Mouse (Mus musculus): ENCODE data around the gene Cit. TPM values are rescaled to one million over a fixed set of nuclear protein-coding genes. Genes with fewer than 3 reads are reported as not detected.

Gene Cit
- polyA plus RNA-seq, 1 experiment from 2014 or later = 34.1 TPM

- Histone ChIP-seq H3K9me3 (replicated peaks; ENCODE audit: control insufficient read depth, low read length) (no peaks in the 10 kb centered on the region), H3K4me2 (ENCODE audit: low read depth, low read length) (no peak overlapping the region; the same call in 1 of the 2 replicates), H3K36me3 (ENCODE audit: control insufficient read depth, insufficient read depth) (peaks cover 71% of the 10 kb centered on the region), H3K4me1 (ENCODE audit: control insufficient read depth, low read depth, low read length) (peaks cover 42% of the 10 kb centered on the region), H3K27ac (ENCODE audit: low read length) (peak overlapping the region; percentile 78), H3K27me3 (ENCODE audit: control insufficient read depth, insufficient read depth, low read depth, low read length) (no peaks in the 10 kb centered on the region), H3K9ac (ENCODE audit: low read depth, low read length) (peak overlapping the region; percentile 13; the same call in 1 of the 2 replicates), H3K4me3 (ENCODE audit: low read depth, low read length) (no peak overlapping the region)
- no peak for ATAC-seq (ENCODE audit: low read depth)
- 72% methylated on average over 11 of the region's 11 CpGs for WGBS (ENCODE audit: insufficient replicate concordance)
Measured at GRCm38 (mm10) chr5:116019371-116019770, 174.3 kb downstream of the Cit start.

- peaks cover 50% of the 10 kb centered on the region for H3K36me3 ChIP-seq (ENCODE audit: control insufficient read depth, insufficient read depth)
- H3K4me2 ChIP-seq (ENCODE audit: low read depth, low read length) = peak overlapping the region; percentile 55
- no peaks in the 10 kb centered on the region for H3K27me3 ChIP-seq (ENCODE audit: control insufficient read depth, insufficient read depth, low read depth, low read length)
- peaks cover 54% of the 10 kb centered on the region for H3K4me1 ChIP-seq (ENCODE audit: control insufficient read depth, low read depth, low read length)
- no peaks in the 10 kb centered on the region for H3K9me3 ChIP-seq (replicated peaks; ENCODE audit: control insufficient read depth, low read length)
- peak overlapping the region; percentile 99 for H3K9ac ChIP-seq (ENCODE audit: low read depth, low read length)
- ATAC-seq (ENCODE audit: low read depth) = peak; percentile 54
- peak overlapping the region; percentile 99 for H3K27ac ChIP-seq (ENCODE audit: low read length)
- 27% methylated on average over 14 of the region's 14 CpGs for WGBS (ENCODE audit: insufficient replicate concordance)
- H3K4me3 ChIP-seq (ENCODE audit: low read depth, low read length) = peak overlapping the region; percentile 96
Measured at GRCm38 (mm10) chr5:116021552-116021951, 176.5 kb downstream of the Cit start.

GRCm38 (mm10) chr5:116022131-116022530 is 177.1 kb downstream of the Cit start:
- Histone ChIP-seq H3K9ac (ENCODE audit: low read depth, low read length) (peak overlapping the region; percentile 99), H3K27me3 (ENCODE audit: control insufficient read depth, insufficient read depth, low read depth, low read length) (no peaks in the 10 kb centered on the region), H3K9me3 (replicated peaks; ENCODE audit: control insufficient read depth, low read length) (no peaks in the 10 kb centered on the region), H3K27ac (ENCODE audit: low read length) (peak overlapping the region; percentile 99), H3K36me3 (ENCODE audit: control insufficient read depth, insufficient read depth) (peaks cover 44% of the 10 kb centered on the region), H3K4me2 (ENCODE audit: low read depth, low read length) (peak overlapping the region; percentile 55), H3K4me3 (ENCODE audit: low read depth, low read length) (peak overlapping the region; percentile 96), H3K4me1 (ENCODE audit: control insufficient read depth, low read depth, low read length) (peaks cover 56% of the 10 kb centered on the region)
- WGBS (ENCODE audit: insufficient replicate concordance) = 45% methylated on average over 12 of the region's 12 CpGs
- ATAC-seq (ENCODE audit: low read depth) = peak; percentile 1; the same call in 1 of the 2 replicates

- peak overlapping the region; percentile 99 for H3K9ac ChIP-seq (ENCODE audit: low read depth, low read length)
- peak overlapping the region; percentile 55 for H3K4me2 ChIP-seq (ENCODE audit: low read depth, low read length)
- ATAC-seq (ENCODE audit: low read depth) = no peak
- WGBS (ENCODE audit: insufficient replicate concordance) = 15% methylated on average over 7 of the region's 7 CpGs
- peak overlapping the region; percentile 96 for H3K4me3 ChIP-seq (ENCODE audit: low read depth, low read length)
- H3K4me1 ChIP-seq (ENCODE audit: control insufficient read depth, low read depth, low read length) = peaks cover 60% of the 10 kb centered on the region
- H3K27me3 ChIP-seq (ENCODE audit: control insufficient read depth, insufficient read depth, low read depth, low read length) = no peaks in the 10 kb centered on the region
- peaks cover 38% of the 10 kb centered on the region for H3K36me3 ChIP-seq (ENCODE audit: control insufficient read depth, insufficient read depth)
- peak overlapping the region; percentile 99 for H3K27ac ChIP-seq (ENCODE audit: low read length)
- no peaks in the 10 kb centered on the region for H3K9me3 ChIP-seq (replicated peaks; ENCODE audit: control insufficient read depth, low read length)
Measured at GRCm38 (mm10) chr5:116022658-116023200, 177.7 kb downstream of the Cit start.

GRCm38 (mm10) chr5:116023251-116023661 is 178.2 kb downstream of the Cit start:
- Histone ChIP-seq H3K36me3 (ENCODE audit: control insufficient read depth, insufficient read depth) (peaks cover 33% of the 10 kb centered on the region), H3K4me3 (ENCODE audit: low read depth, low read length) (peak overlapping the region; percentile 96), H3K9me3 (replicated peaks; ENCODE audit: control insufficient read depth, low read length) (no peaks in the 10 kb centered on the region), H3K4me1 (ENCODE audit: control insufficient read depth, low read depth, low read length) (peaks cover 65% of the 10 kb centered on the region), H3K27ac (ENCODE audit: low read length) (peak overlapping the region; percentile 99), H3K27me3 (ENCODE audit: control insufficient read depth, insufficient read depth, low read depth, low read length) (no peaks in the 10 kb centered on the region), H3K9ac (ENCODE audit: low read depth, low read length) (peak overlapping the region; percentile 99), H3K4me2 (ENCODE audit: low read depth, low read length) (peak overlapping the region; percentile 55)
- ATAC-seq (ENCODE audit: low read depth) = no peak
- 4% methylated on average over 8 of the region's 8 CpGs for WGBS (ENCODE audit: insufficient replicate concordance)

GRCm38 (mm10) chr5:116023821-116024284 is 178.8 kb downstream of the Cit start:
- 0 out of 2 replicates have a peak, but pooled peaks have one; percentile 0 for ATAC-seq (ENCODE audit: low read depth)
- Histone ChIP-seq H3K9me3 (replicated peaks; ENCODE audit: control insufficient read depth, low read length) (no peaks in the 10 kb centered on the region), H3K36me3 (ENCODE audit: control insufficient read depth, insufficient read depth) (peaks cover 27% of the 10 kb centered on the region), H3K9ac (ENCODE audit: low read depth, low read length) (peak overlapping the region; percentile 99), H3K4me1 (ENCODE audit: control insufficient read depth, low read depth, low read length) (peaks cover 66% of the 10 kb centered on the region), H3K4me3 (ENCODE audit: low read depth, low read length) (peak overlapping the region; percentile 96), H3K4me2 (ENCODE audit: low read depth, low read length) (peak overlapping the region; percentile 55), H3K27ac (ENCODE audit: low read length) (peak overlapping the region; percentile 99), H3K27me3 (ENCODE audit: control insufficient read depth, insufficient read depth, low read depth, low read length) (no peaks in the 10 kb centered on the region)
- under 1% methylated on average over 28 of the region's 28 CpGs for WGBS (ENCODE audit: insufficient replicate concordance)

GRCm38 (mm10) chr5:116024327-116024739 is 179.3 kb downstream of the Cit start, which contains the start of gene Prkab1:
Gene Prkab1, minus strand, starts transcription at chr5:116024508.
- H3K4me1 ChIP-seq (ENCODE audit: control insufficient read depth, low read depth, low read length) = peaks cover 66% of the 10 kb centered on the region
- peak within 1 kb of the TSS; percentile 99 for H3K27ac ChIP-seq (ENCODE audit: low read length)
- peak within 1 kb of the TSS; percentile 96 for H3K4me3 ChIP-seq (ENCODE audit: low read depth, low read length)
- H3K9me3 ChIP-seq (replicated peaks; ENCODE audit: control insufficient read depth, low read length) = no peaks in the 10 kb centered on the region
- peak; percentile 79 for ATAC-seq (ENCODE audit: low read depth)
- no peaks in the 10 kb centered on the region for H3K27me3 ChIP-seq (ENCODE audit: control insufficient read depth, insufficient read depth, low read depth, low read length)
- H3K36me3 ChIP-seq (ENCODE audit: control insufficient read depth, insufficient read depth) = peaks cover 22% of the 10 kb centered on the region
- under 1% methylated on average over 46 of the region's 46 CpGs for WGBS (ENCODE audit: insufficient replicate concordance)
- peak within 1 kb of the TSS; percentile 55 for H3K4me2 ChIP-seq (ENCODE audit: low read depth, low read length)
- H3K9ac ChIP-seq (ENCODE audit: low read depth, low read length) = peak within 1 kb of the TSS; percentile 99

GRCm38 (mm10) chr5:116026107-116026506 is 181.0 kb downstream of the Cit start:
- Histone ChIP-seq H3K4me3 (ENCODE audit: low read depth, low read length) (peak overlapping the region; percentile 53), H3K27me3 (ENCODE audit: control insufficient read depth, insufficient read depth, low read depth, low read length) (no peaks in the 10 kb centered on the region), H3K4me1 (ENCODE audit: control insufficient read depth, low read depth, low read length) (peaks cover 61% of the 10 kb centered on the region), H3K36me3 (ENCODE audit: control insufficient read depth, insufficient read depth) (peaks cover 4% of the 10 kb centered on the region), H3K27ac (ENCODE audit: low read length) (peak overlapping the region; percentile 99), H3K9me3 (replicated peaks; ENCODE audit: control insufficient read depth, low read length) (no peaks in the 10 kb centered on the region), H3K9ac (ENCODE audit: low read depth, low read length) (peak overlapping the region; percentile 56), H3K4me2 (ENCODE audit: low read depth, low read length) (peak overlapping the region; percentile 55)
- peak; percentile 12 for ATAC-seq (ENCODE audit: low read depth)
- 17% methylated on average over 5 of the region's 5 CpGs for WGBS (ENCODE audit: insufficient replicate concordance)

- no peaks in the 10 kb centered on the region for H3K27me3 ChIP-seq (ENCODE audit: control insufficient read depth, insufficient read depth, low read depth, low read length)
- H3K9ac ChIP-seq (ENCODE audit: low read depth, low read length) = peak overlapping the region; percentile 72
- H3K4me2 ChIP-seq (ENCODE audit: low read depth, low read length) = peak overlapping the region; percentile 64
- peak overlapping the region; percentile 53 for H3K4me3 ChIP-seq (ENCODE audit: low read depth, low read length)
- no peaks in the 10 kb centered on the region for H3K9me3 ChIP-seq (replicated peaks; ENCODE audit: control insufficient read depth, low read length)
- WGBS (ENCODE audit: insufficient replicate concordance) = 22% methylated on average over 14 of the region's 14 CpGs
- peak overlapping the region; percentile 99 for H3K27ac ChIP-seq (ENCODE audit: low read length)
- no peaks in the 10 kb centered on the region for H3K36me3 ChIP-seq (ENCODE audit: control insufficient read depth, insufficient read depth)
- peak; percentile 83 for ATAC-seq (ENCODE audit: low read depth)
- H3K4me1 ChIP-seq (ENCODE audit: control insufficient read depth, low read depth, low read length) = peaks cover 60% of the 10 kb centered on the region
Measured at GRCm38 (mm10) chr5:116026561-116026960, 181.5 kb downstream of the Cit start.

Measured in liver, embryonic 16.5 days (tissue).